Mouse (Mus musculus): ENCODE results near the gene Fcna. TPM values are rescaled to one million over a fixed set of nuclear protein-coding genes. Genes with fewer than 3 reads are reported as not detected.
A peak's percentile ranks its signal among the peaks of the same experiment; 100 is the strongest.

Gene Fcna
- polyA plus RNA-seq, 1 experiment from 2014 or later: 0.83 TPM

- no peak overlapping the region for H3K4me3 ChIP-seq (replicated peaks)
- no peaks in the 10 kb centered on the region for H3K4me1 ChIP-seq
- H3K36me3 ChIP-seq (replicated peaks): no peaks in the 10 kb centered on the region
- H3K27ac ChIP-seq: no peak overlapping the region
- H3K9me3 ChIP-seq: no peaks in the 10 kb centered on the region
- ATAC-seq (ENCODE audit: low FRiP score): no peak
- WGBS: 23% methylated on average over 1 of the region's 1 CpGs
- H3K9ac ChIP-seq: no peak overlapping the region
- H3K4me2 ChIP-seq: no peak overlapping the region
- H3K27me3 ChIP-seq: no peaks in the 10 kb centered on the region
These were observed 6.2 kb upstream of the Fcna start for GRCm38 (mm10) chr2:25634046-25634445.

GRCm38 (mm10) chr2:25633616-25634015 is 5.8 kb upstream of the Fcna start:
- H3K4me2 ChIP-seq: no peak overlapping the region
- no peaks in the 10 kb centered on the region for H3K4me1 ChIP-seq
- H3K9ac ChIP-seq: no peak overlapping the region
- no peak overlapping the region for H3K27ac ChIP-seq
- no peaks in the 10 kb centered on the region for H3K9me3 ChIP-seq
- no peak overlapping the region for H3K4me3 ChIP-seq (replicated peaks)
- 93% methylated on average over 3 of the region's 3 CpGs for WGBS
- H3K36me3 ChIP-seq (replicated peaks): no peaks in the 10 kb centered on the region
- no peaks in the 10 kb centered on the region for H3K27me3 ChIP-seq
- no peak for ATAC-seq (ENCODE audit: low FRiP score)

GRCm38 (mm10) chr2:25628738-25629137 is 908 bp upstream of the Fcna start:
- Histone ChIP-seq H3K27me3 (peaks cover 6% of the 10 kb centered on the region; the same call in 1 of the 2 replicates), H3K4me2 (no peak overlapping the region), H3K4me1 (no peaks in the 10 kb centered on the region), H3K9ac (no peak overlapping the region), H3K27ac (no peak overlapping the region), H3K9me3 (no peaks in the 10 kb centered on the region), H3K4me3 (replicated peaks) (no peak overlapping the region), H3K36me3 (replicated peaks) (no peaks in the 10 kb centered on the region)
- 54% methylated on average over 4 of the region's 4 CpGs for WGBS
- ATAC-seq (ENCODE audit: low FRiP score): no peak

DNA sequence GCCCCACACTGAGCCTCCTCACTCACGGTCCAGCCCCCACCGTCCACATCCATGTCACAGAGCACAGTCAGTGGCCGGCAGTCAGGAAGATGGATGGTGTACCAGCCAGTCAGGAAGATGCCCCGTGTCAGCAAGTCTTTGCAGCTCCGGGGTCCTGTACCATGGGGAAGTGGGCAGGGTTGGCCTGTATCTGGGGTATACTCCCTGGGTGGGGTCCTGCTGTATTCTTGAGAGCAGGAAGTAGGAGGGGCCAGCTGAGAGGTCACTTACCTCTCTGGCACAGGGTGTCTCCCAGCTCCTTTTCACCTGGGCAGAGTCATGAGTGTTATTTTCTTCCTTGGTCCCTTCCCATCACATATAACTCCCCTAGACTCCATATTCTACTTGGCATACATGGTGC is 1.8 kb downstream of the Fcna start:
- Histone ChIP-seq H3K27ac (no peak overlapping the region), H3K4me3 (replicated peaks) (no peak overlapping the region), H3K4me1 (peaks cover 7% of the 10 kb centered on the region; the same call in 1 of the 2 replicates), H3K9me3 (no peaks in the 10 kb centered on the region), H3K4me2 (no peak overlapping the region), H3K36me3 (replicated peaks) (no peaks in the 10 kb centered on the region), H3K9ac (no peak overlapping the region), H3K27me3 (peaks cover 9% of the 10 kb centered on the region; the same call in 1 of the 2 replicates)
- WGBS: 86% methylated on average over 5 of the region's 5 CpGs
- ATAC-seq (ENCODE audit: low FRiP score): no peak

DNA sequence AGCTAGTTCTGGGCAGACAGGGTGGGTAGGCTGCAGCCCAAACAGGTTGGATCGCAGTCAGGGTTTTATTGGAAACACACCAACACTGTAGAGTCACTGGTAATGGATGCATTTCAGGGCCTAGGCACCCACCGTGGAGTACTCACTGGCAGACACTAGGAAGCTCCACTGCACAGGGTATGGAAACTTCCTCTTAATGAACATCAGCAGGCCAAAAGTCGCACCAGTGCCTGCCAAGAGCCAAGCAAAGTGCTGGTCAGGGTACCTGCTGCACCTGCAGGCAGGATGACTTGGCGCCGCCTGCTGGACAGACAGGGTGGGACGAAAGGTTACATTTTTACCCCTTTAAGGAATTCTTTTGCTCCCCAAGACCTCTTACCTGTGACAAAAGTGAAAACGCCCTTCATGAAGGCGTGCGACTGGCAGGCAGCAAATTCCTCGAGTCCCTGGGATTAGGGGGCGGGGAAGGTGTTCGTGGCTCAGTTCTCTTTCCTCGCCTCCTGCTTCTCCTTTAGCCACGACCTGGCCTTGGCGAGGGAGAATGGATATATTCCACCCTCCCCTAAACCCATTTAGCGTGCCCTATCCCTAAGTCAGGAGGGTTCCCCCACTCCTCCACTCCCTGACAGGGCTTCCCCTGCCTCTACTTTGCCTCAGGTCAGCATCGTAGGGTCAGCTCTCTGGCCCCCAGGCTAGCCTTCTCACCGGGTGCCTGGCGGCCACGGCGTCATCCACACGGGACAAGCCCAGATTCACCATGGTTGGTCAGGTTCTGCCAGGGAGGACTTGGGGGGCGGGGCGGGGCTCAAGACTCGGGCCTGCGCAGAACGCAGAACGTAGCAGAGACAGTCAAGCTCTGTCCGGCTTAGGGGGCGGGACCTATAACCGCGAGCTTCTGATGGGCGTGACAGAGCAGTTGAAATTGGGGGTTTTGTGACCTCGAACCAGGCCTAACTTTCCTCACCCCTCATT is 6.3 kb downstream of the Fcna start, which contains the start of gene Tmem141:
TSS of gene Tmem141 (minus strand) at position 777 of the 972 bp plus-strand sequence.
- H3K4me2 ChIP-seq: peak within 1 kb of the TSS; percentile 69
- WGBS: 8% methylated on average over 34 of the region's 34 CpGs
- ATAC-seq (ENCODE audit: low FRiP score): peak; percentile 89
- peaks cover 34% of the 10 kb centered on the region for H3K27me3 ChIP-seq
- H3K36me3 ChIP-seq (replicated peaks): no peaks in the 10 kb centered on the region
- peak within 1 kb of the TSS; percentile 41 for H3K4me3 ChIP-seq (replicated peaks)
- no peaks in the 10 kb centered on the region for H3K9me3 ChIP-seq
- peaks cover 10% of the 10 kb centered on the region; the same call in 1 of the 2 replicates for H3K4me1 ChIP-seq
- H3K9ac ChIP-seq: peak within 1 kb of the TSS; percentile 48; the same call in 1 of the 2 replicates
- H3K27ac ChIP-seq: no peak within 1 kb of the TSS

- Histone ChIP-seq H3K27me3 (peaks cover 41% of the 10 kb centered on the region), H3K27ac (no peak overlapping the region), H3K9me3 (no peaks in the 10 kb centered on the region), H3K36me3 (replicated peaks) (no peaks in the 10 kb centered on the region), H3K9ac (no peak overlapping the region), H3K4me3 (replicated peaks) (no peak overlapping the region), H3K4me1 (peaks cover 14% of the 10 kb centered on the region; the same call in 1 of the 2 replicates), H3K4me2 (peak overlapping the region; percentile 69)
- 93% methylated on average over 4 of the region's 4 CpGs for WGBS
- no peak for ATAC-seq (ENCODE audit: low FRiP score)
These were observed 7.0 kb downstream of the Fcna start for GRCm38 (mm10) chr2:25620852-25621228.

GRCm38 (mm10) chr2:25620386-25620785 is 7.4 kb downstream of the Fcna start:
- H3K4me1 ChIP-seq: peaks cover 14% of the 10 kb centered on the region; the same call in 1 of the 2 replicates
- H3K36me3 ChIP-seq (replicated peaks): no peaks in the 10 kb centered on the region
- ATAC-seq (ENCODE audit: low FRiP score): no peak
- no peak overlapping the region for H3K4me3 ChIP-seq (replicated peaks)
- H3K27ac ChIP-seq: no peak overlapping the region
- H3K27me3 ChIP-seq: peaks cover 45% of the 10 kb centered on the region
- 80% methylated on average over 6 of the region's 6 CpGs for whole genome bisulfite sequencing
- H3K4me2 ChIP-seq: no peak overlapping the region
- no peaks in the 10 kb centered on the region for H3K9me3 ChIP-seq
- H3K9ac ChIP-seq: no peak overlapping the region

GRCm38 (mm10) chr2:25617578-25617977 is 10.3 kb downstream of the Fcna start, which contains the start of gene Ccdc183:
TSS of gene Ccdc183 (minus strand) at chr2:25617678.
- no peak within 1 kb of the TSS for H3K4me3 ChIP-seq (replicated peaks)
- H3K27me3 ChIP-seq: peaks cover 54% of the 10 kb centered on the region
- no peaks in the 10 kb centered on the region for H3K36me3 ChIP-seq (replicated peaks)
- WGBS: 90% methylated on average over 3 of the region's 3 CpGs
- no peak for ATAC-seq (ENCODE audit: low FRiP score)
- no peak within 1 kb of the TSS for H3K9ac ChIP-seq
- H3K27ac ChIP-seq: no peak within 1 kb of the TSS
- no peak within 1 kb of the TSS for H3K4me2 ChIP-seq
- H3K9me3 ChIP-seq: no peaks in the 10 kb centered on the region
- H3K4me1 ChIP-seq: peaks cover 14% of the 10 kb centered on the region; the same call in 1 of the 2 replicates

DNA sequence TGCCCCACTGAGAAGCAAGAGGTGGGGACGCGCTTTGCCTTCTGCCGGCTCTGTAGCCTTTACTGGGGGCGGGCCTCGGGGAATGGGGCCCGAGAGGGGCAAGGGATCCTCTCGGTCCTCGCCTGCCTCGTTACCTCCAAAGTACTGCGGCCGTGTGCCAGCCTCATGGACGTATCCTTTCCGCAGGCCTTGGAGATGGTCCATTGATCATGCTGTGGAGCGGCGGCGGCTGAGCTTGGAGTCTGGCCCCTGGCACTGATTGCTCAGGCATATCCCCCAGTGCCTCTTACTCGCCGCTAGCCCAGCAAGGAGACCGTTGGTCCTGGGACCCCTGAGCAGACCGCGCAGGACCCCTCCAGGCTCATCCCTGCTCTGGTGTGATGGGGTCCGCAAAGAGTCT is 11.4 kb downstream of the Fcna start:
- Histone ChIP-seq H3K9ac (no peak overlapping the region), H3K4me1 (peaks cover 8% of the 10 kb centered on the region; the same call in 1 of the 2 replicates), H3K4me3 (replicated peaks) (no peak overlapping the region), H3K27me3 (peaks cover 54% of the 10 kb centered on the region), H3K4me2 (0 out of 2 replicates have a peak overlapping the region, but pooled peaks have one; percentile 13), H3K36me3 (replicated peaks) (no peaks in the 10 kb centered on the region), H3K9me3 (no peaks in the 10 kb centered on the region), H3K27ac (no peak overlapping the region)
- ATAC-seq (ENCODE audit: low FRiP score): no peak
- WGBS: 28% methylated on average over 22 of the region's 22 CpGs

DNA sequence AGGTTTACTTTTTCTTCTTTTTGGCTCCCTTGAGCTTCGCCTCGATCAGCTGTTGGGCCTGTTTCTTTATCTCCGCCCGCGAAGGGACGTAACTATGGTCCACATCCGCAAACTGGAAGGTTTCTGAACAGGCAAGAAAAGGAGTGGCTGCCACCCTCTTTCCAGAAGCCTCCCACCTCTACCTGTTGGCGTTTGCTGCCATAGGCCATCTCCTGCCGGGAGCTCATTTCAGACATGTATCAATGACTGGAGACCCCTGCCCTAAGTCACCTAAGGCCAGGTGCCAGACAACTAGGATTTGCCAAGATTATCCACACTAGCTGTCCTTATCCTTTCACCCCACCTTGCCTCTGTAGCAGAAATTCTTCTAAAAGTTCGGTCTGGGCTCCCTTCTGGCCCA is 19.2 kb downstream of the Fcna start:
- H3K4me3 ChIP-seq (replicated peaks): peak overlapping the region; percentile 98
- peaks cover 21% of the 10 kb centered on the region; the same call in 1 of the 2 replicates for H3K27me3 ChIP-seq
- H3K9ac ChIP-seq: no peak overlapping the region; the same call in 1 of the 2 replicates
- no peaks in the 10 kb centered on the region for H3K9me3 ChIP-seq
- H3K27ac ChIP-seq: peak overlapping the region; percentile 91; the same call in 1 of the 2 replicates
- WGBS: 76% methylated on average over 10 of the region's 10 CpGs
- peak; percentile 9; the same call in 1 of the 2 replicates for ATAC-seq (ENCODE audit: low FRiP score)
- peak overlapping the region; percentile 73 for H3K4me2 ChIP-seq
- peaks cover 20% of the 10 kb centered on the region for H3K4me1 ChIP-seq
- no peaks in the 10 kb centered on the region for H3K36me3 ChIP-seq (replicated peaks)

GRCm38 (mm10) chr2:25607761-25608622 is 19.8 kb downstream of the Fcna start, which contains the start of gene Rabl6:
TSS of gene Rabl6 (minus strand) at chr2:25608521.
- Histone ChIP-seq H3K9me3 (no peaks in the 10 kb centered on the region), H3K9ac (peak within 1 kb of the TSS; percentile 95)
- WGBS: under 1% methylated on average over 80 of the region's 80 CpGs

More at GRCm38 (mm10) chr2:25607761-25608622, 19.8 kb downstream of the Fcna start, which contains the start of gene Rabl6:
- Histone ChIP-seq H3K27me3 (0 out of 2 replicates have a peak, but pooled peaks cover 15% of the 10 kb centered on the region), H3K4me2 (peak within 1 kb of the TSS; percentile 73), H3K4me1 (peaks cover 20% of the 10 kb centered on the region), H3K36me3 (replicated peaks) (peaks cover 2% of the 10 kb centered on the region; the same call in 1 of the 2 replicates), H3K4me3 (replicated peaks) (peak within 1 kb of the TSS; percentile 98), H3K27ac (peak within 1 kb of the TSS; percentile 91)
- peak; percentile 93 for ATAC-seq (ENCODE audit: low FRiP score)

Data from forebrain, embryonic 12.5 days (tissue).